ENCODE assay signal across 8 mouse cellular contexts in the genomic region with DNA sequence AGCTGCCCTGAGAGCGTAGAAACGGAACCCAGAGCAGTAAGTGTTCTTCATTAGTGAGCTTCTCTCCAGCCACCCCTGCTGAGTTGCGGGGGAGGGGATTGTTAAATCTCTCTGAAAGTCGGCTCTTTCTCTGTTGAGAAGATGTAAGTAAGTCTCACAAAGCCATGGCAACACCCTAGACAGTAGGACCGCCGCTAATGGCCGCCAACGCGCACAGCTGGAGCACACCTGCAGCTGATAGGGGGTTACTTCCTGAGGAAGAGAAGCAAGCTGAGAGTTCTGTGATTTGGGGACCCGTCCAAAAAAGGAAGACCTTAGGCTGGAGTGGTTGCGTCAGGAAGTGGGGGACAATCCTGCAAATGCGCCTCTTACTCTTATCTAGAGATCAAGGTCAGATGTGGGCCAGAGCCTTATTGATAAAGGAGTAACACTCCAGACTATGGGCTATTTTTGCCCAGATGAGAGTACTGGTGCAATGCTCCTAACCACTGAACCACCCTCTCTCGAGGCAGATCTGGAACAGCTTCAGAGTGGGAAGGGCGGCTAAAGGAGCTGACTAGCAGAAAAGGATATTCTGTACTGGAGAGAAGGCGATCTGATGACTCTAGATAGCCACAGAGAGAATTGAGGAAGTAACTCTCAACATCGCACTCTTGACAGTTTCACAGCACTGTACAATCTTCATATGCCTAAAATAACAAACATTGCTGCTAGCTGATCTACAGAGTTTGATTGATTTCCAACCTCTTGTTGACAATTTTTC. TPM values are rescaled to one million over a fixed set of nuclear protein-coding genes. Genes with fewer than 3 reads are reported as not detected.
A peak's percentile ranks its signal among the peaks of the same experiment; 100 is the strongest.
DNase-seq lines count a peak whose midpoint lies in the region; ATAC-seq and TF ChIP-seq lines count a peak whose summit lies in the region.

No protein-coding gene starts in this region.

- H3K4me3 ChIP-seq in bone marrow macrophage, adult 2 months (ENCODE audit: insufficient read depth, low read length), result peak overlapping the region; percentile 42
- H3K4me3 ChIP-seq in heart, embryonic 11.5 days (ENCODE audit: low read depth, low read length), result peak overlapping the region; percentile 72
- H3K4me3 ChIP-seq in neural tube, embryonic 14.5 days (ENCODE audit: low read depth, low read length), result peak overlapping the region; percentile 63; the same call in 1 of the 2 replicates

- TF ChIP-seq POLR2A in bone marrow macrophage, adult 2 months (IDR thresholded peaks at IDR 0.05; ENCODE audit: borderline replicate concordance, low read depth, low read length), result no peak

- H3K4me1 ChIP-seq in bone marrow macrophage, adult 2 months (ENCODE audit: control insufficient read depth, insufficient read depth, low read length), result peaks cover 39% of the 10 kb centered on the region
- peaks cover 15% of the 10 kb centered on the region for H3K4me1 ChIP-seq in heart, embryonic 11.5 days (ENCODE audit: control insufficient read depth, insufficient read depth, low read length)
- peaks cover 7% of the 10 kb centered on the region; the same call in 1 of the 2 replicates for H3K4me1 ChIP-seq in neural tube, embryonic 14.5 days (ENCODE audit: control insufficient read depth, insufficient read depth, low read length)

- peak overlapping the region; percentile 97 for H3K27ac ChIP-seq in bone marrow macrophage, adult 2 months (ENCODE audit: insufficient read depth, low read depth, low read length)
- no peak overlapping the region for H3K27ac ChIP-seq in heart, embryonic 11.5 days (ENCODE audit: low read depth, low read length)
- H3K27ac ChIP-seq in neural tube, embryonic 14.5 days (ENCODE audit: low read depth, low read length), result no peak overlapping the region

- H3K27me3 ChIP-seq in heart, embryonic 11.5 days (ENCODE audit: control insufficient read depth, insufficient read depth, low read length), result peaks cover 4% of the 10 kb centered on the region; the same call in 1 of the 2 replicates
- H3K27me3 ChIP-seq in neural tube, embryonic 14.5 days (ENCODE audit: control insufficient read depth, insufficient read depth, low read length), result peaks cover 2% of the 10 kb centered on the region; the same call in 1 of the 2 replicates

- WGBS in heart, embryonic 11.5 days (ENCODE audit: insufficient replicate concordance), result 12% methylated on average over 16 of the region's 16 CpGs
- WGBS in neural tube, embryonic 14.5 days, result 27% methylated on average over 16 of the region's 16 CpGs

- no peak for ATAC-seq in heart, embryonic 11.5 days (replicated peaks; ENCODE audit: insufficient number of reproducible peaks, low FRiP score, low TSS enrichment)
- ATAC-seq in neural tube, embryonic 14.5 days (ENCODE audit: low read depth), result no peak

- no peaks in the 10 kb centered on the region for H3K9me3 ChIP-seq in heart, embryonic 11.5 days (replicated peaks; ENCODE audit: control insufficient read depth, low read length)
- no peaks in the 10 kb centered on the region for H3K9me3 ChIP-seq in neural tube, embryonic 14.5 days (ENCODE audit: control insufficient read depth, low read length)

- H3K36me3 ChIP-seq in heart, embryonic 11.5 days (ENCODE audit: control insufficient read depth, insufficient read depth, low read length), result no peaks in the 10 kb centered on the region
- no peaks in the 10 kb centered on the region for H3K36me3 ChIP-seq in neural tube, embryonic 14.5 days (ENCODE audit: control insufficient read depth, insufficient read depth, low read length)

- TF ChIP-seq CTCF in bone marrow macrophage, adult 2 months (IDR thresholded peaks at IDR 0.05; ENCODE audit: low read depth, low read length), result no peak

- no peak overlapping the region for H3K9ac ChIP-seq in heart, embryonic 11.5 days (ENCODE audit: low read depth, low read length)
- H3K9ac ChIP-seq in neural tube, embryonic 14.5 days (replicated peaks; ENCODE audit: low read depth, low read length), result no peak overlapping the region

- peak overlapping the region; percentile 96 for H3K4me2 ChIP-seq in heart, embryonic 11.5 days
- peak overlapping the region; percentile 96 for H3K4me2 ChIP-seq in neural tube, embryonic 14.5 days (ENCODE audit: low read depth, low read length)

- DNase-seq in kidney, adult 11 months, result peak; percentile 17
- DNase-seq in kidney, adult 18-20 months, result no peak
- DNase-seq in liver, result peak; percentile 54
- DNase-seq in adipocyte (ENCODE audit: low spot score), result no peak
- DNase-seq in lung, postnatal 10 days, result no peak

RNA-seq across cellular contexts. Expression of a gene that starts 1.0 kb away (rescaled TPM):
- 172 and 173 TPM in 2 replicates for polyA plus RNA-seq in bone marrow macrophage, adult 2 months (2012; ENCODE audit: insufficient read depth, insufficient read length, missing spikeins)
- polyA plus RNA-seq in heart, embryonic 11.5 days (2014; fragmentation: Nextera tagmentation; extraction: Ambion mirVana), result 4.5 and 4.7 TPM in 2 replicates
- polyA plus RNA-seq in neural tube, embryonic 14.5 days (2014; fragmentation: Nextera tagmentation; extraction: Ambion mirVana), result 3.7 and 6.2 TPM in 2 replicates

RNA-seq across cellular contexts. Expression of a gene that starts 35.4 kb away (rescaled TPM):
- 312 and 343 TPM in 2 replicates for polyA plus RNA-seq in bone marrow macrophage, adult 2 months (2012; ENCODE audit: insufficient read depth, insufficient read length, missing spikeins)
- polyA plus RNA-seq in heart, embryonic 11.5 days (2014; fragmentation: Nextera tagmentation; extraction: Ambion mirVana), result 350 and 393 TPM in 2 replicates
- 514 and 515 TPM in 2 replicates for polyA plus RNA-seq in neural tube, embryonic 14.5 days (2014; fragmentation: Nextera tagmentation; extraction: Ambion mirVana)

Comparison
In these comparisons a context has a peak if more than half of its experiments do, and no peak if none do; other contexts are left out.
1. DNase-seq: peak in kidney, adult 11 months (single experiment) and liver (single experiment); none in kidney, adult 18-20 months (single experiment), adipocyte (single experiment) and lung, postnatal 10 days (single experiment).
2. RNA of a gene that starts 1.0 kb away (polyA plus RNA-seq): 172 to 173 TPM in bone marrow macrophage, adult 2 months; 4.5 to 4.7 TPM in heart, embryonic 11.5 days and 3.7 to 6.2 TPM in neural tube, embryonic 14.5 days; every median in the first group is over 10 times any median in the second.
3. Peak in every context shown above with its lines, with median percentiles within 50 percentile points of each other: H3K4me3 ChIP-seq.